8 mouse cellular contexts compared by ENCODE assay signal in genomic region chr2:163820607-163821006, GRCm38 (mm10). TPM values are rescaled to one million over a fixed set of nuclear protein-coding genes. Genes with fewer than 3 reads are reported as not detected.
A peak's percentile ranks its signal among the peaks of the same experiment; 100 is the strongest.
DNase-seq lines count a peak whose midpoint lies in the region; ATAC-seq and TF ChIP-seq lines count a peak whose summit lies in the region.

Gene Ccn5, plus strand, starts transcription at chr2:163820861.

- no peak within 1 kb of the TSS for H3K9ac ChIP-seq in embryonic facial prominence, embryonic 14.5 days (ENCODE audit: low read depth, low read length)
- no peak within 1 kb of the TSS for H3K9ac ChIP-seq in intestine, postnatal 0 days (ENCODE audit: low read depth, low read length)

- peaks cover 7% of the 10 kb centered on the region; the same call in 1 of the 2 replicates for H3K4me1 ChIP-seq in embryonic facial prominence, embryonic 14.5 days (ENCODE audit: control insufficient read depth, insufficient read depth, low read length)
- H3K4me1 ChIP-seq in embryonic facial prominence, embryonic 10.5 days, result peaks cover 12% of the 10 kb centered on the region
- no peaks in the 10 kb centered on the region for H3K4me1 ChIP-seq in intestine, postnatal 0 days (replicated peaks; ENCODE audit: control insufficient read depth, insufficient read depth, low read length)

- no peaks in the 10 kb centered on the region for H3K36me3 ChIP-seq in embryonic facial prominence, embryonic 14.5 days (ENCODE audit: control insufficient read depth, insufficient read depth, low read length)
- H3K36me3 ChIP-seq in embryonic facial prominence, embryonic 10.5 days (replicated peaks), result no peaks in the 10 kb centered on the region
- H3K36me3 ChIP-seq in intestine, postnatal 0 days (ENCODE audit: control insufficient read depth, insufficient read depth), result no peaks in the 10 kb centered on the region

- H3K4me2 ChIP-seq in embryonic facial prominence, embryonic 14.5 days (ENCODE audit: low read depth, low read length), result no peak within 1 kb of the TSS
- H3K4me2 ChIP-seq in intestine, postnatal 0 days (replicated peaks; ENCODE audit: low read depth), result no peak within 1 kb of the TSS

- TF ChIP-seq CTCF in layer of hippocampus, adult 2 months (conservative IDR thresholded peaks at IDR 0.05), result no peak
- TF ChIP-seq CTCF in intestine, postnatal 0 days (IDR thresholded peaks at IDR 0.05; ENCODE audit: low read depth), result no peak

- ATAC-seq in embryonic facial prominence, embryonic 14.5 days (ENCODE audit: low read depth), result no peak
- no peak for ATAC-seq in intestine, postnatal 0 days

- no peaks in the 10 kb centered on the region for H3K9me3 ChIP-seq in embryonic facial prominence, embryonic 14.5 days (ENCODE audit: control insufficient read depth, low read length)
- no peaks in the 10 kb centered on the region for H3K9me3 ChIP-seq in embryonic facial prominence, embryonic 10.5 days
- no peaks in the 10 kb centered on the region for H3K9me3 ChIP-seq in intestine, postnatal 0 days (ENCODE audit: control insufficient read depth)

- DNase-seq in embryonic facial prominence, embryonic 14.5 days (ENCODE audit: low spot score), result peak; percentile 48
- DNase-seq in embryonic facial prominence, embryonic 10.5 days (ENCODE audit: low spot score), result no peak
- peak; percentile 92 for DNase-seq in adrenal gland, postnatal 14 days
- peak; percentile 89 for DNase-seq in gastrocnemius, postnatal 10 days
- peak; percentile 78 for DNase-seq in lung, postnatal 10 days
- DNase-seq in layer of hippocampus, adult 2 months (ENCODE audit: low spot score in 2 of 2), result no peak
- DNase-seq in thymus, postnatal 36 days, result no peak

- 68% methylated on average over 4 of the region's 4 CpGs for WGBS in embryonic facial prominence, embryonic 14.5 days
- 84% methylated on average over 4 of the region's 4 CpGs for WGBS in embryonic facial prominence, embryonic 10.5 days
- 59% methylated on average over 4 of the region's 4 CpGs for WGBS in intestine, postnatal 0 days

- H3K27me3 ChIP-seq in embryonic facial prominence, embryonic 14.5 days (replicated peaks; ENCODE audit: control insufficient read depth, insufficient read depth, low read length), result no peaks in the 10 kb centered on the region
- no peaks in the 10 kb centered on the region for H3K27me3 ChIP-seq in embryonic facial prominence, embryonic 10.5 days (replicated peaks; ENCODE audit: low read depth, poor library complexity, severe bottlenecking)
- H3K27me3 ChIP-seq in intestine, postnatal 0 days (replicated peaks; ENCODE audit: control insufficient read depth, insufficient read depth, low read length), result no peaks in the 10 kb centered on the region

- H3K4me3 ChIP-seq in embryonic facial prominence, embryonic 14.5 days (ENCODE audit: low read depth, low read length), result no peak within 1 kb of the TSS
- H3K4me3 ChIP-seq in embryonic facial prominence, embryonic 10.5 days, result no peak within 1 kb of the TSS
- H3K4me3 ChIP-seq in layer of hippocampus, adult 2 months, result no peak within 1 kb of the TSS
- no peak within 1 kb of the TSS for H3K4me3 ChIP-seq in intestine, postnatal 0 days (ENCODE audit: low read depth, low read length)

- H3K27ac ChIP-seq in embryonic facial prominence, embryonic 14.5 days (replicated peaks; ENCODE audit: low read depth, low read length), result no peak within 1 kb of the TSS
- no peak within 1 kb of the TSS for H3K27ac ChIP-seq in embryonic facial prominence, embryonic 10.5 days (replicated peaks)
- no peak within 1 kb of the TSS for H3K27ac ChIP-seq in layer of hippocampus, adult 2 months
- no peak within 1 kb of the TSS for H3K27ac ChIP-seq in intestine, postnatal 0 days (ENCODE audit: low read depth, low read length)

RNA-seq across cellular contexts. Expression of gene Ccn5, which starts in this region (rescaled TPM):
- 1.0 and 3.0 TPM in 2 replicates for polyA plus RNA-seq in embryonic facial prominence, embryonic 14.5 days (2014; fragmentation: Nextera tagmentation; extraction: Ambion mirVana)
- polyA plus RNA-seq in embryonic facial prominence, embryonic 10.5 days (2016; fragmentation: Nextera tagmentation; extraction: Ambion mirVana), result 0.09 and 0.25 TPM in 2 replicates
- total RNA-seq in adrenal gland, postnatal 14 days (2021), result 0.26 TPM in 1 of 2 replicates, not detected in the other
- 1 to 10 TPM in 1 of 2 experiments, under 1 TPM in 1; 0.40 to 1.9 TPM for total RNA-seq in gastrocnemius, postnatal 10 days (2021)
- total RNA-seq in layer of hippocampus, adult 2 months (2021), result not detected
- polyA plus RNA-seq in intestine, postnatal 0 days (2015; fragmentation: Nextera tagmentation; extraction: Ambion mirVana), result not detected in 2 replicates

Comparison
In these comparisons a context has a peak if more than half of its experiments do, and no peak if none do; other contexts are left out.
1. DNase-seq: peak in embryonic facial prominence, embryonic 14.5 days (single experiment), gastrocnemius, postnatal 10 days (single experiment) and lung, postnatal 10 days (single experiment); none in embryonic facial prominence, embryonic 10.5 days (single experiment), layer of hippocampus, adult 2 months (0 of 2) and thymus, postnatal 36 days (0 of 2).
2. Peak in DNase-seq in adrenal gland, postnatal 14 days; RNA of the gene not detected or under 1 TPM.